Mouse (Mus musculus): ENCODE data around the gene Otos.

Otos gene

GRCm38 (mm10) chr1:92646111-92646510 is 2.5 kb downstream of the Otos start:
- DNase-seq: no peak

- DNase-seq: no peak
These were observed 3.7 kb downstream of the Otos start for GRCm38 (mm10) chr1:92644916-92645315.

- DNase-seq: no peak
These were observed 5.0 kb downstream of the Otos start for GRCm38 (mm10) chr1:92643691-92644090.

GRCm38 (mm10) chr1:92641514-92642272 is 6.9 kb downstream of the Otos start, which contains the start of gene Cops9:
Cops9 (minus strand) TSS chr1:92641985.
- DNase-seq: peak; percentile 86

GRCm38 (mm10) chr1:92640393-92640792 is 8.2 kb downstream of the Otos start:
- DNase-seq: no peak

- no peak for DNase-seq
These were observed 9.9 kb downstream of the Otos start for GRCm38 (mm10) chr1:92638736-92639135.

GRCm38 (mm10) chr1:92638181-92638580 is 10.5 kb downstream of the Otos start:
- DNase-seq: no peak

GRCm38 (mm10) chr1:92637501-92638172 is 11.0 kb downstream of the Otos start:
- DNase-seq: no peak

GRCm38 (mm10) chr1:92636676-92637075 is 12.0 kb downstream of the Otos start:
- no peak for DNase-seq

- DNase-seq: no peak
These were observed 12.6 kb downstream of the Otos start for GRCm38 (mm10) chr1:92636015-92636414.

- no peak for DNase-seq
These were observed 13.6 kb downstream of the Otos start for GRCm38 (mm10) chr1:92634976-92635599.

GRCm38 (mm10) chr1:92634569-92634968 is 14.1 kb downstream of the Otos start:
- no peak for DNase-seq

- no peak for DNase-seq
These were observed 14.9 kb downstream of the Otos start for GRCm38 (mm10) chr1:92633726-92634125.

- DNase-seq: no peak
These were observed 15.7 kb downstream of the Otos start for GRCm38 (mm10) chr1:92632948-92633347.

GRCm38 (mm10) chr1:92632196-92632595 is 16.4 kb downstream of the Otos start:
- DNase-seq: no peak

GRCm38 (mm10) chr1:92628227-92628626 is 20.4 kb downstream of the Otos start:
- DNase-seq: no peak

- no peak for DNase-seq
These were observed 30.3 kb downstream of the Otos start for GRCm38 (mm10) chr1:92618360-92618759.

GRCm38 (mm10) chr1:92617488-92617887 is 31.2 kb downstream of the Otos start, which contains the start of gene Olfr12:
Olfr12 (plus strand) TSS chr1:92617788.
- no peak for DNase-seq

- DNase-seq: no peak
These were observed 32.6 kb downstream of the Otos start for GRCm38 (mm10) chr1:92616046-92616445.

GRCm38 (mm10) chr1:92614516-92614915 is 34.1 kb downstream of the Otos start:
- DNase-seq: no peak

GRCm38 (mm10) chr1:92613175-92613574 is 35.5 kb downstream of the Otos start:
- DNase-seq: no peak

- peak; percentile 62 for DNase-seq
These were observed 37.6 kb downstream of the Otos start for GRCm38 (mm10) chr1:92611008-92611407.

- DNase-seq: no peak
These were observed 40.9 kb downstream of the Otos start for GRCm38 (mm10) chr1:92607711-92608110.

- DNase-seq: no peak
These were observed 43.2 kb downstream of the Otos start, which contains the start of gene Olfr1410 for GRCm38 (mm10) chr1:92605482-92605881. Olfr1410 (plus strand) TSS chr1:92605782.
